ENCODE assay signal across 12 mouse cellular contexts in the genomic region with DNA sequence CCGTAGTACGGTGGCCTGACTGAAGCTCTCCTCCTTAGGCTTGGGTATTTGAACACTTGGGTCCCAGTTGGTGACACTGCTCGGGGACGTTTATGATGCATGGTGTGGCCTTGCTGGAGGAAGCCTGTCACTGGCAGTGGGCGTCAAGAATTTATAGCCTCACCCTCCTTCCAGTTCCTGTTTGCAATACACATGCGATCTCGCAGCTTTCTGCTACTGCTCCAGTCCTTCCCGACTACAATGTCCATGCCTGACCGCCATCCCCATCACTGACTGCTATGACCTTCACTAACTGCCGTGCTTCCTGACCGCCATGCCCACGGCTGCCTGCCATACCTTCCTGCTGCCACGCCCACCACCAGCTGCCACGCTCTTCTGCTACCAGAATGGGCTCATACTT. TPM values are rescaled to one million over a fixed set of nuclear protein-coding genes. Genes with fewer than 3 reads are reported as not detected.
DNase-seq lines count a peak whose midpoint lies in the region; ATAC-seq and TF ChIP-seq lines count a peak whose summit lies in the region.
"Had no signal": no experiment of that assay in that cellular context is flagged by ENCODE, and none has a peak within 500 bp of the region (broad histone marks: within the 10 kb centered on the region; RNA-seq: fewer than 3 reads in every experiment).

No protein-coding gene starts in this region.

- ATAC-seq in heart, postnatal 0 days (ENCODE audit: insufficient read depth, low read depth) = no peak
- ATAC-seq in liver, embryonic 16.5 days (ENCODE audit: low read depth) = peak; percentile 30; the same call in 1 of the 2 replicates

- no peaks in the 10 kb centered on the region for H3K79me2 ChIP-seq in heart, adult 2 months (replicated peaks; ENCODE audit: control insufficient read depth, insufficient read depth, low read length)

- no peak for TF ChIP-seq EP300 in heart, postnatal 0 days (IDR thresholded peaks at IDR 0.05; ENCODE audit: low read depth)
- TF ChIP-seq EP300 in heart, adult 2 months (IDR thresholded peaks at IDR 0.05; ENCODE audit: insufficient read depth, low read depth, low read length) = no peak

- no peak overlapping the region for H3K4me2 ChIP-seq in heart, postnatal 0 days (ENCODE audit: low read depth, low read length)
- peak overlapping the region; percentile 30 for H3K4me2 ChIP-seq in liver, embryonic 16.5 days (ENCODE audit: low read depth, low read length)

- TF ChIP-seq CTCF in heart, postnatal 0 days (IDR thresholded peaks at IDR 0.05; ENCODE audit: low read depth) = no peak
- TF ChIP-seq CTCF in heart, adult 2 months (IDR thresholded peaks at IDR 0.05) = no peak
- TF ChIP-seq CTCF in thymus, adult 2 months (IDR thresholded peaks at IDR 0.05; ENCODE audit: borderline replicate concordance, control insufficient read depth, extremely low read depth, insufficient read depth, low read length, poor library complexity) = no peak

- H3K4me3 ChIP-seq in heart, postnatal 0 days (ENCODE audit: low read depth, low read length) = no peak overlapping the region
- H3K4me3 ChIP-seq in heart, adult 2 months = no peak overlapping the region
- no peak overlapping the region for H3K4me3 ChIP-seq in liver, embryonic 16.5 days (ENCODE audit: low read depth, low read length)
- peak overlapping the region; percentile 6; the same call in 1 of the 2 replicates for H3K4me3 ChIP-seq in thymus, adult 2 months (ENCODE audit: control insufficient read depth, insufficient read depth, low read length)

- peak overlapping the region; percentile 65; the same call in 1 of the 2 replicates for H3K27ac ChIP-seq in heart, postnatal 0 days (ENCODE audit: low read depth)
- H3K27ac ChIP-seq in heart, adult 2 months = no peak overlapping the region
- H3K27ac ChIP-seq in liver, embryonic 16.5 days (ENCODE audit: low read length) = no peak overlapping the region
- peak overlapping the region; percentile 92 for H3K27ac ChIP-seq in thymus, adult 2 months (ENCODE audit: control insufficient read depth, insufficient read depth, low read length)
- H3K27ac ChIP-seq: kidney, postnatal 0 days had no signal

- H3K9me3 ChIP-seq in heart, postnatal 0 days (replicated peaks; ENCODE audit: control insufficient read depth, low read length) = no peaks in the 10 kb centered on the region
- H3K9me3 ChIP-seq in liver, embryonic 16.5 days (replicated peaks; ENCODE audit: control insufficient read depth, low read length) = no peaks in the 10 kb centered on the region

- no peak overlapping the region for H3K9ac ChIP-seq in heart, postnatal 0 days (replicated peaks; ENCODE audit: low read depth, low read length)
- H3K9ac ChIP-seq in heart, adult 2 months (ENCODE audit: low read depth, low read length) = no peak overlapping the region
- no peak overlapping the region for H3K9ac ChIP-seq in liver, embryonic 16.5 days (ENCODE audit: low read depth, low read length)

- no peaks in the 10 kb centered on the region for H3K36me3 ChIP-seq in heart, postnatal 0 days (replicated peaks; ENCODE audit: control insufficient read depth, insufficient read depth, low read length)
- no peaks in the 10 kb centered on the region for H3K36me3 ChIP-seq in heart, adult 2 months (ENCODE audit: control insufficient read depth, insufficient read depth, low read length)
- no peaks in the 10 kb centered on the region for H3K36me3 ChIP-seq in liver, embryonic 16.5 days (ENCODE audit: control insufficient read depth, insufficient read depth)
- H3K36me3 ChIP-seq in thymus, adult 2 months (ENCODE audit: control insufficient read depth, insufficient read depth, low read length) = no peaks in the 10 kb centered on the region

- H3K27me3 ChIP-seq in heart, postnatal 0 days (ENCODE audit: control insufficient read depth, insufficient read depth, low read length) = no peaks in the 10 kb centered on the region
- no peaks in the 10 kb centered on the region for H3K27me3 ChIP-seq in heart, adult 2 months (ENCODE audit: control insufficient read depth, insufficient read depth, low read length)
- no peaks in the 10 kb centered on the region; the same call in 1 of the 2 replicates for H3K27me3 ChIP-seq in liver, embryonic 16.5 days (ENCODE audit: control insufficient read depth, insufficient read depth, low read depth, low read length)
- no peaks in the 10 kb centered on the region for H3K27me3 ChIP-seq in thymus, adult 2 months (ENCODE audit: control insufficient read depth, insufficient read depth, low read length)
- H3K27me3 ChIP-seq: CH12.LX had no signal

- no peak for DNase-seq in heart, postnatal 0 days (ENCODE audit: low spot score)
- no peak for DNase-seq in heart, adult 2 months
- peak; percentile 46 for DNase-seq in T-cell, adult 2 months (ENCODE audit: low spot score)
- DNase-seq in thymus, adult 2 months = peak; percentile 43
- DNase-seq in kidney, adult 8-10 months = no peak
- no peak for DNase-seq in layer of hippocampus, postnatal 10 days (ENCODE audit: low spot score in 2 of 2)
- no peak for DNase-seq in heart, postnatal 25 days (ENCODE audit: low spot score)
- DNase-seq: cerebellum, postnatal 10 days; heart, postnatal 4 days had no signal

- whole genome bisulfite sequencing in heart, postnatal 0 days = 83% methylated on average over 14 of the region's 14 CpGs
- WGBS in heart, adult 2 months = 81% methylated on average over 14 of the region's 14 CpGs
- 25% methylated on average over 14 of the region's 14 CpGs for WGBS in liver, embryonic 16.5 days (ENCODE audit: insufficient replicate concordance)
- 15% methylated on average over 14 of the region's 14 CpGs for WGBS in thymus, adult 2 months

- peaks cover 2% of the 10 kb centered on the region for H3K4me1 ChIP-seq in heart, postnatal 0 days (ENCODE audit: control insufficient read depth, insufficient read depth)
- peaks cover 1% of the 10 kb centered on the region; the same call in 1 of the 2 replicates for H3K4me1 ChIP-seq in heart, adult 2 months (ENCODE audit: control insufficient read depth, insufficient read depth, low read length)
- H3K4me1 ChIP-seq in liver, embryonic 16.5 days (ENCODE audit: control insufficient read depth, low read depth, low read length) = peaks cover 6% of the 10 kb centered on the region; the same call in 1 of the 2 replicates
- H3K4me1 ChIP-seq in thymus, adult 2 months (replicated peaks; ENCODE audit: control insufficient read depth, insufficient read depth, low read length) = peaks cover 33% of the 10 kb centered on the region

- TF ChIP-seq POLR2A in heart, adult 2 months (IDR thresholded peaks at IDR 0.05; ENCODE audit: insufficient read depth, low read depth, low read length) = no peak
- TF ChIP-seq POLR2A in thymus, adult 2 months (IDR thresholded peaks at IDR 0.05; ENCODE audit: control insufficient read depth, extremely low read depth, insufficient read depth, low read length, poor library complexity) = no peak

- intact Hi-C loops in heart, adult 2 months (cut with DNase I) = no loop called here
- intact Hi-C loops in heart, postnatal 25 days (cut with DNase I) = no loop called here

RNA-seq across cellular contexts. Expression of a gene that starts 12.8 kb away (rescaled TPM):
- total RNA-seq in heart, postnatal 0 days (2014; rRNA removed; ENCODE audit: low replicate concordance) = 52.4 and 57.8 TPM in 2 replicates
- polyA plus RNA-seq in heart, postnatal 0 days (2015; fragmentation: Nextera tagmentation; extraction: Ambion mirVana) = 43.6 and 56.7 TPM in 2 replicates
- 10 to 100 TPM; 11.8 to 12.8 TPM for total RNA-seq in heart, adult 2 months (2021)
- 12.7 and 14.2 TPM in 2 replicates for polyA plus RNA-seq in heart, adult 2 months (2012; rRNA removed)
- polyA plus RNA-seq in liver, embryonic 16.5 days (2015; fragmentation: Nextera tagmentation; extraction: Ambion mirVana) = 12.3 and 13.4 TPM in 2 replicates
- 136 and 170 TPM in 2 replicates for polyA plus RNA-seq in thymus, adult 2 months (2012; rRNA removed)
- total RNA-seq in layer of hippocampus, postnatal 10 days (2021) = 10 to 100 TPM; 76.7 to 78.8 TPM
- total RNA-seq in heart, postnatal 25 days (2021) = 10 to 100 TPM; 17.0 to 21.2 TPM

RNA-seq across cellular contexts. Expression of a gene that starts 44.0 kb away (rescaled TPM):
- total RNA-seq in heart, postnatal 0 days (2014; rRNA removed; ENCODE audit: low replicate concordance) = 225 and 263 TPM in 2 replicates
- polyA plus RNA-seq in heart, postnatal 0 days (2015; fragmentation: Nextera tagmentation; extraction: Ambion mirVana) = 130 and 144 TPM in 2 replicates
- 100 to 1,000 TPM; 149 to 209 TPM for total RNA-seq in heart, adult 2 months (2021)
- 59.3 and 109 TPM in 2 replicates for polyA plus RNA-seq in heart, adult 2 months (2012; rRNA removed)
- polyA plus RNA-seq in liver, embryonic 16.5 days (2015; fragmentation: Nextera tagmentation; extraction: Ambion mirVana) = 37.9 and 38.8 TPM in 2 replicates
- 105 and 110 TPM in 2 replicates for polyA plus RNA-seq in thymus, adult 2 months (2012; rRNA removed)
- total RNA-seq in layer of hippocampus, postnatal 10 days (2021) = 10 to 100 TPM; 64.7 to 73.8 TPM
- total RNA-seq in heart, postnatal 25 days (2021) = 100 to 1,000 TPM; 230 to 253 TPM

Comparison
In these comparisons a context has a peak if more than half of its experiments do, and no peak if none do; other contexts are left out.
1. H3K27ac ChIP-seq: peak in heart, postnatal 0 days (single experiment) and thymus, adult 2 months (single experiment); none in heart, adult 2 months (single experiment) and liver, embryonic 16.5 days (single experiment).
2. DNase-seq: peak in T-cell, adult 2 months (single experiment) and thymus, adult 2 months (single experiment); none in heart, postnatal 0 days (single experiment), heart, adult 2 months (0 of 2), kidney, adult 8-10 months (0 of 2), layer of hippocampus, postnatal 10 days (0 of 2) and heart, postnatal 25 days (single experiment).